Mouse (Mus musculus) thymus, postnatal 0 days (tissue): ENCODE data around the gene Phc1. TPM values are rescaled to one million over a fixed set of nuclear protein-coding genes. Genes with fewer than 3 reads are reported as not detected.

Experiments used
- DNase-seq: peaks from one replicate; pipeline ENCODE4 v3.0.0-alpha.2; 2015; ENCODE audit warnings: low spot score
- polyA plus RNA-seq: library from polyadenylated mRNA; unstranded; fragments of >200 nt; fragmentation: Nextera tagmentation; extraction: Ambion mirVana; gene quantifications from 2 replicates; pipeline ENCODE4 v1.2.1, GENCODE M21; 2015

The Phc1 gene
- polyA plus RNA-seq, 1 experiment from 2014 or later, result 10.0 TPM

DNA sequence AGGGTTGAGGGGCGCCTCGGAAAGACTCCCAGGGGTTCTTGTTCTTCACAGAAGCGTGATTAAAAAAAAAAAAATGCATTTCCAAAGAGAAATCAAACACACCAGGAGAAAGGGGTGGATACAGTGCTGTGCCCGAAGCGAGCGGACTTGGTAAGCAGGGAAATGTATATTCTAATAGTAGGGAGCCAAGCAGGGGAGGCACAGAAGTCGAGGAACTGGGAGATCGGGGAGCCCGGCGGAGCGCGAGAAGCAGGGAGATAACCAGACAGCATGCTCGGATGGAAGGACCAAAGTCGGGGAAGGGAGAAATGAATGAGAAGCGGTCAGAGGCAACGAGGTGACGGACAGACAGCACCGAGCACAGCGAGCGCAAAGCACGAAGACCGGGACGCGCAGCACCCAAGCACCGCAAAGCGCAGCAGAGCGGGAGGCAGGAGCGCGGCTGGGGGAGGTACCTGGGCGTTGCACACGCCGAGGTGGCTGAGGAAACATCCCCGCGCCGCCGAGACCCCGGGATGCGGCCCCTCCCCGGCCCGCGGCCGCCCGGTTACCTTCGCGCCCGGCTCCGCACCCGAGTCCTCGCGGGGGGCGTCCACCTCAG, 1.2 kb downstream of the Phc1 start:
- DNase-seq, result peak; percentile 73

- DNase-seq, result no peak
These were observed 2.8 kb downstream of the Phc1 start for GRCm38 (mm10) chr6:122337546-122337945.

DNA sequence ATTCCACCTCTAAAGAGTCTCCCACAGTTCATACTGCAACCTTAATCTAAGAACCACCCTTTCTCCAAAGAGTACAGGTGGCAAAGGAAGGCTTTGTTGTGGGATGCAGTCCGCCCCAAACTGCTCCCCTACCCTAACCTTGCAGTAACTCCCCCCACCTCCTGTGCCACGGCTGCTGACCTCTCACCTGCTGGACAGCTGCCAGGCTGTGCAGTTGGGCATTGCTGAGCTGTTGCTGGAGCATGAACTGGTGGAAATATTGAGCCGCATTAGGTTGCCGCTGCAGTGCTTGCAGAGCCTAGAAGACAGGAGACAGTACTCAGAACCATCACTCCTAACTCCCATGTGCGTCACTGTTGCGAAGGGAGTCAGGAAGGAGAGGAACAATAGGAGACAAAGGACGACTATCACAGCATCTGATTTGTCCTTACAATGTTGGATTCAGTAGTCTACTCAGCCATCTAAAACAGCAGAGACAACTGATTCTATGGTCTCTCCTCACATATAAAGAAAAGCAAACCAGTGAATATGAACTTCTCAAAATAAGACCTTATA, 5.5 kb downstream of the Phc1 start:
- no peak for DNase-seq

DNA sequence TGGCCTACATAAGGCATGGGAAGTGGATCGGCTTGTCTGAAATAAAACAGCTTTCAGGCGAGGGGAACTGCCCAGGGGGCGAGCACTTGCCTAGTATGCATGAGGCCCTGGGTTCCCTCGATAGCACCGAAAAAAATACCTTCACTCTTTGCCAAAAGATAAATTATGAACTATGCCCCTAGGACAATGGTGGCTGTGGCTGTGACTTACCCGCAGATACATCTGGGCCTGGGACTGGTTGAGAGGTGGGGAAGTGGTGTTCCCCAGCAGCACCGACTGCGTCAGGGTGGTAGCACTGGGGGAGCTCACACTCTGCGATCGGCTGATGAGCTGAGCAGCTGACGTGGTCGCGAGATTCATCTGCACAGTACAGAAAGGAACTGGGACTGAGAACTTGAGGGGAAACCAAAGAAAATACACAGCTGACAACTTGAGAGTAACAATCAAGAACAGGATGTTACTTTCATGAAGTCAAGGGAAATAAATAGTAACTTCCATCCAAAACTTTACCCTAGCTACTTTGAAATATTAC, 7.2 kb downstream of the Phc1 start:
- peak; percentile 22 for DNase-seq

DNA sequence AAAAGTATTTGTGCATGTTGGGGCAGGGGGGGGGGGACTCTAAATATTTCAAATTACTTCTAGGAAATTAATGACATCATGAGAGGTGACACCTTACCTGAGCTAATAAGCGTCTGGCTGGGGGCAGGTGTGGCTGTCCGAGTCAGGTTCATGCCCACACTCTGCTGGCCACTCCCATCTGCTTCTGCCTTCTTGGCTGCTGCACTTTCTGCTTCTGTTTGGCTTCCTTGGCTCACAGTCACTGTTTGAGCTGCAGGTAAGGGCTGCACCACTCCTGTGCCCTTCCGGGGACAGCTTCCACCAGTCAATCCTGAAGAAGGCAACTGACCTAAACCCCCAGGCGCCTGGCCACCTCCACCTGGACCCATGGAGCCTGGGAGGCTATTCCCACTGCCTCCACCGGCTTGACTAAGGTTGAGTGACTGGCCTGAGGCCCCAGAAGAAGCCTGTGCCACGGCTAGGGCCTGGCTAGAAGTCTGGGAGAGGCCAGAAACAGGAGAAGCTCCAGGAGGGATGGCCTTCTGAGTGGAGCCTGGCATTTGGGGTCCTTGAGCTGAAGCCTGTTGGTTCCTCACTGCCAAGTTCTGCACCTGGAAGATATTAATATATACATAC, 14.9 kb downstream of the Phc1 start:
- no peak for DNase-seq

- DNase-seq, result no peak
These were observed 21.6 kb downstream of the Phc1 start for GRCm38 (mm10) chr6:122318726-122319125.

- DNase-seq, result no peak
These were observed 30.1 kb downstream of the Phc1 start for GRCm38 (mm10) chr6:122310187-122310820.

GRCm38 (mm10) chr6:122309446-122309960, 30.9 kb downstream of the Phc1 start:
- DNase-seq, result no peak

DNA sequence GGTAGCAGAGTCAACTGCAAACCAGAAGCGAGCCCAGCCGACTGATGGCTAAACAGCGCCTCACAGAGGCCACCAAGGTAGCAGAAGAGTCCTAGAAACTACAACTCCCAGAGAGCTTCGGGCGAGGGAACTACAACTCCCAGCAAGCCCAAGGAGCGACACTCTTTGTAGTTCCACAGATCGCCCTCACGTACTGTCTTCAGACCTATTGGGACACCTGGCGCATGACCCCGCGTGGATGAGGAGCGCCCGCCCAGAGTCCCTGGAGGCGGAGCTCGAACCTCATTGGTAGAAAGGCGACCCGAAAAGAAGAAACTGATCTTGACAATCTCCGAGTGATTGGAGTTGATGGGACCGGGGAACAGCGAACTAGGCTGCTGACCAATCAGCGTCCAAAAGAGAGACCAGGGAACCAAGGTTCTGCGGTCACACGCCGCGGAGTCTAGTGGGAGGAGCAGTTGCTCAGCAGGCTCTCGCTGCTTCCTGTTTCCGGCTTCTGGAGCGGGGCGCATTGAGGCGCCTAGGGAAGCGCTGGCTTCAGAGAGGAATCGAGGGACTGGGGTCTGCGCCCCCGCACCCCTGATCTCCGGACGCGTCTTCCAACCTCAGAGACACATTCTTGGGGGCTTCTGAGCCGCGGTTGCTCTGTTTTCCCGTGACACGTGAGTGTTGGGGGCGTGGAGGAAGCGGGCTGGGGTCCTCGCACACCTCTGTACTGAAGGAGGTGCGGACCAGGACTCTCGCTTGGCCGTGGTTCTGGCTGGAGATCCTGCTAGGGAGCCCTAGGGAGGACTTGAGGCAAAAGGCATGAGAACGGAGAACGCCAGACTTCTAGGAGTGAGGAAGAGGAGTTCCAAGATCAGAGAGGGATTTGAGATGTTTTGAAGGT, 31.6 kb downstream of the Phc1 start, which contains the start of gene M6pr:
Gene M6pr (plus strand): TSS at position 216 of the 889 bp plus-strand sequence.
- DNase-seq, result peak; percentile 99

DNA sequence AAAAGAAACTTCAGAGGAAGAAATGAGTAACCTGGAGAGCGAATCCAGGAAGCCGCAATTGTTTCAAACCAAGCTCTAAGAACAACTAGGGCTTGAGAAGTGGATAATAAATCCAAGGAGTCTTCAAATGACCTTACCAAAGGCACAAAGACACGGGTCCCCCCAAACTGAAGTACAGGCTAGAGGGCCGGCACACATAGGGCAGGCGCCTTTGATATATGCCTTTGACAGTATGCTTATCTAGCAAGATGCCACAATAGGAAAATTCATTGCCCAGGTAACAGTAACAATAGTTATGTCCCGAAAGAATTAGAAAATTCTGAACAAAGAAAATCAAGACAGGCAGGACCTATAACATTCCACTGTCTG, 32.2 kb downstream of the Phc1 start:
- no peak for DNase-seq

- no peak for DNase-seq
These were observed 33.7 kb downstream of the Phc1 start for GRCm38 (mm10) chr6:122306707-122307106.

DNA sequence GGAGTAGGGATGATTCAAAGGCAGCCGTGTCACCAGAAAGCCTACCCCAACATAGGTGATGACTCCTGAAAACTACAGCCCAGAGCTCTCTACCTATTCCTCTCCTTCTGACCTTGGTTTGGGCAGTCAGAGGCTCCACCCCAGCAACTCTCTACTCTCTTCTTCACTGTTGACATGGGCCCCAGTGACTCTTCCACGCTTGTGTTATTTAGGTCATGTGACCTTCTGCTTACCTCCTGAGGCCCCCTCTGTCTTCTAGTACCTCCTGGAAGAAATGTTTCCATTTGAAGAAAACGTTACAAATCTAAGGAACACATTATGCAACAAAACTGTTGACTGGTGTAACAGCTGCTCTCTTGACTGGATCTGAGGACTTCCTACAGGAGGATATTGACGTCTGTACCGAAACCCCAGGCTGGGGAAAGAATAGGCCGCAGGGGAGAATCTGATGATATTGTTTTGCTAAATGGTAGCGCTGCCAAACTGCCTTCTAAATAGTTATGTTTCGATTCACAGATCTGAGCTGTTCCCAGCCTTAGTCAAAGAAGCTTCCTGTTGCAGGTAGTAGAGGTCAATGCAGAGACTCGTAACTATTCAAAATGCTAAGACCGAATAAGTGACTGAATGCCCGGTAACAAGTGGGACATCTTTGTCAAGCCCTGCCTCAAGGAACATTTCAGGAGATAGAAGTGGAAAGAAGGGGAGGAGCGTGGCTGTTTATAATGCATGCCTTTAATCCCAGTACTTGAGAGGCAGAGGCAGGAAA, 35.4 kb downstream of the Phc1 start:
- DNase-seq, result no peak

DNA sequence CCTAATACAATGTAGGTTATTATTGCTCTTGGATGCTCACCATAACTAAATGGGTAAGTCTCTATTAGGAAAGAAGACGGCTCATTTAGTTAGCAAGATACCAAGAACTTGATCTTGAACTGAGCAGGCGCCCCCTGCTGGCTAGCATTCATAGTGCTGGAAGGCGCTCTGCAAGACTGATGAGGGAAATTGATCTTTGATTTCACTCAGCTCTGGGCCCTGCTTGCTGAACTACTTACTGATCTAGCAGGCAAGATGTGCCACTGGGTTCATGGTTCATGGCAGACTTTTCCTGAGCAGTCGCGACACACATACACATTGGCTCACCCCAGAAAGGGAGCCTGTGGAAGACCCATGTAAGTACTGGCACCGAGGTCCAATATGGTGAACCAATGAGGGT, 36.0 kb downstream of the Phc1 start:
- DNase-seq, result peak; percentile 66

DNA sequence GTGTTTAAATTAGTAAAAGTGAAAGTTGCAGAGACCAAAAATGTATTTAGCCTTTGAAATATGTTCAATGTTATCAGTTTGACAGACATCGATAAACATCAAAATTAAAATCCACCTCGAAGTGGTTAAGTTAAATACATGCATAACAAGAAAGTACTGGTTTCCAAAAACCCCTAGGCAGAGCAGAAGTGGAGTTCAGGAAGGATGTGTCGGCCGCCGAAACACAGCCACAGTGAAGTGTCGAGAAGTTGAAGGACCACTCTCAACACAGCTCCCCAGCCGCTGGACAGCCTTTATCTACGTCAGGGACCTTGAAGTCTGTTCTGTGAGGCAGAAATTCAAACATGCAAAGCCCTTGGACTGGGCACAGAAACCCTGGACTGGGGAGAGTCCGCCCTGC, 36.8 kb downstream of the Phc1 start:
- DNase-seq, result no peak

DNA sequence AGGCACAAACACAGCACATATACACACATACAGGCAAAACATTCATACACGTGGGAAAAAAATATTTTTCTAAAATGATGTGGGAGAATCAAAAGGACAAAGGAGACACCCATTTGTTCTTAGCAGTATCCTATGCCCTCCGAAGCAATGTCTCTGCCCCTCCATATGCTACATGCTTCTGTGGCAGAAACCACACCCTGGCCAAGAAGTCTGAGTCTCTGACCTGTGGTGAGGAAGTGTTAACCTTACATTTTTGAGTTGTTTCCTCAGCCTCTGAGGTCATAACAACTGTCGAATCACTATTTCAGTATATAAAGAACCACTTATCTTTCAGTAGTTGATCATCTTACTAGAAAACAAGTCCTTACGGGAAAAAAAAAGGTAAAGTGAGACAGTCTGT, 37.7 kb downstream of the Phc1 start:
- no peak for DNase-seq

DNA sequence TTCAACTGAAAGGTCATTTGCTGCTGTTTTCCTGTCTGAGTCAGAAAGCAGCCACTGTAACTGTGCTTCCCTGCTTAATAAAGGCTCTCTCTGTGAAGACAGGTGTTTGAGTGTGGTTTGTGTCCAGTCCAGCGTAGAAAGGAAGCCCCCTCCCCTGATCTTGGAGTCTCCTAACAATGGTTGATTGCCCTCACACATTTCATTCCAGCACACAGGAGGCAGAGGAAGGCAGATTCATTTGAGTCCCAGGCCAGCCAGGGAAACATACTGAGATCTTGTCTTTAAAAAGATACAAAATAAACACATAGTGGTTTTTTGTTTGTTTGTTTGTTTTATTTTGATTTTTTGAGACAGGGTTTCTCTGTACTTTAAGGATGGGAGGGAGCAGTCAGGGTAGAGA, 38.2 kb downstream of the Phc1 start:
- no peak for DNase-seq

DNA sequence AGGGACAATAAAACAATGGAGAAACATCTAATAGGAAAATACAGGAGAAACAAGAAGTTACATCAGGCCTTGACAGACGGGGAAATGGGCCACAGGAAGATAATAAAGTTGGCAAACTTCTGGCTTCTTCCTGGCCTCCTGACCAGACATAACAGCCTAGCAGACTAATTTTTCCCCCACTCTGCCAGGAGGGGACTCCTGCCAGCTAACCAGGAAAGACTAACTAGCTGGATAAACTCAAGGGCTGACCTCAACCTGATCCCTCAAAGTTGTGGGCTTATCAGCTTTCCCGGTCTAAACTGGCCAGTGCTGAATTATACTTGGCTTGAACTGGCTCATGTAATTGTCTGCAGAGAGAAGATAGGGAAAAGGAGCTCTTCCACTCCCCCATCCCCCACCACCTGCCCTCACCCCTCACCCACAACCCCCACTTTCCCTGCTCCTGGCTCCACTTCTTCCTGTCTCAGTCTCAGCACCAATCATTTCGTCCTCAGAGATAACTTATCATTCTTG, 40.7 kb downstream of the Phc1 start:
- DNase-seq, result no peak

GRCm38 (mm10) chr6:122298223-122298609, 42.1 kb downstream of the Phc1 start:
- no peak for DNase-seq

DNA sequence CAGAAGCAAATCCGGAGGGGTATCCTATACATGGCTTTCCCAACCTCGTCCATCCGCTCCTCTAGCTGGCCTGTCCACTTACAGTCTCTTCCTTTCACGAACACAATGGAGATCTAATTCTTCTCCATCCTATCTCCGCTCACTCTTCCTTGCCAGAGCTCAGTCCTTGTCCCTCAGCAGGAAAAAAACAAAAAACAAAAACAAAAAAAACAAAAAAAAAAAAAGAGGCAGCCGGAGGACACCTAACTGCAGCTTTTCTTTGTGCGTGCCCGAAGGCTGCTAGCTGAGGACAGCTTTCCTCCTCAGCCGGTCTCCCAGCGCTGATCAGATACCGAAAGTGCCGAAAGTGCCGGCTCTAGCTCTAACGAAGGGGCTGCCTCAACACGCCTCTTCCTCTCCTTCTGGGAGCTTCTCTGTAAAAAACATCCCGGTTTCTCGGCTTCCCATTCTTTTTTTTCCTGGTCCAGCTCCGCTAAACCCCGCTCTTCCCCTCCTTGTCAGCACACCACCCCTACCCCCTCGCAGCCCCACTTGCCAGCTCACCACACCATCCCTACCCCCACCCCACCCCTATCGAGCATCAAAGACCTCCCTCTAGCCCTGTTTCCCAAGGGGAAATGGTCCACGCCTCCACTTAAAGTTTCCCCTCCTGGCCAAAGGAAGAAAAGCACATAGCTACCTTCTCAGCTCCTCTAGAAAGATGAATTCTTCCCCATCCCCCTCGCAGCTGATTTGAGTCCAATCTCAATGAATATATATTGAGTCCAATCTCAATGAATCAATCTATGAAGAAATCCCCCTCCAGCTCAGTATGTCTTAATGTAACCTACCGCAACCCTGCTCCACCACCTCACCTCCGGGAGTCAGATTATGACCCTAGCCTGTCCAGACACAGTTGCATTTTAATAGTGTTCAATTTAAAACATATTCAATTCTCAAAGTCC, 42.8 kb downstream of the Phc1 start:
- DNase-seq, result peak; percentile 8
